Mouse (Mus musculus) heart, embryonic 15.5 days (tissue): ENCODE results near the gene Nme3. TPM values are rescaled to one million over a fixed set of nuclear protein-coding genes. Genes with fewer than 3 reads are reported as not detected.
A peak's percentile ranks its signal among the peaks of the same experiment; 100 is the strongest.
"Not testable (repeated sequence)": the region's sequence is repeated elsewhere in the genome, so short reads cannot be mapped to it uniquely, and the experiment has no call there.

Experiments
- ATAC-seq: fragments of 200-750 bp; cut with Nextera tagmentation; replicated peaks from 2 replicates; pipeline ENCODE4 v1.8.0; 2017; ENCODE audit warnings: low read depth, moderate TSS enrichment; ENCODE audit not compliant: insufficient number of reproducible peaks, insufficient read depth, low FRiP score
- H3K27ac ChIP-seq: fragments of 300-500 bp; sonication (generic); 2 replicates; pipeline ENCODE4 v1.5.1; 2015; ENCODE audit warnings: mild to moderate bottlenecking, inconsistent platforms
- H3K27me3 ChIP-seq: fragments of 300-500 bp; sonication (generic); 2 replicates; pipeline ENCODE4 v1.6.1; 2015; ENCODE audit warnings: inconsistent platforms
- H3K36me3 ChIP-seq: fragments of 300-500 bp; sonication (generic); 2 replicates; pipeline ENCODE4 v1.6.1; 2015; ENCODE audit warnings: mild to moderate bottlenecking, inconsistent platforms
- H3K4me1 ChIP-seq: fragments of 300-500 bp; sonication (generic); replicated peaks from 2 replicates; pipeline ENCODE4 v1.6.1; 2015; ENCODE audit warnings: inconsistent platforms
- H3K4me2 ChIP-seq: fragments of 300-500 bp; sonication (generic); 2 replicates; pipeline ENCODE4 v1.6.1; 2015; ENCODE audit warnings: inconsistent platforms, mild to moderate bottlenecking, moderate library complexity
- H3K4me3 ChIP-seq: fragments of 300-500 bp; sonication (generic); 2 replicates; pipeline ENCODE4 v1.5.1; 2015; ENCODE audit warnings: mild to moderate bottlenecking, inconsistent platforms
- H3K9ac ChIP-seq: fragments of 300-500 bp; sonication (generic); 2 replicates; pipeline ENCODE4 v1.6.1; 2015; ENCODE audit warnings: mild to moderate bottlenecking, inconsistent platforms
- H3K9me3 ChIP-seq: fragments of 300-500 bp; sonication (generic); replicated peaks from 2 replicates; pipeline ENCODE4 v1.6.1; 2016; ENCODE audit warnings: inconsistent platforms
- WGBS: fragments of 180-500 bp; shearing (Covaris S2); methylation state at CpG from one replicate; pipeline ENCODE4 v1.1.7; 2015; ENCODE audit warnings: mixed read lengths; 5-methylcytosine and 5-hydroxymethylcytosine counted together
- polyA plus RNA-seq: library from polyadenylated mRNA; unstranded; fragments of >200 nt; fragmentation: Nextera tagmentation; extraction: Ambion mirVana; gene quantifications from 2 replicates; pipeline ENCODE4 v1.2.1, GENCODE M21; 2015

Gene Nme3
- polyA plus RNA-seq, 1 experiment from 2014 or later: 32.2 TPM

DNA sequence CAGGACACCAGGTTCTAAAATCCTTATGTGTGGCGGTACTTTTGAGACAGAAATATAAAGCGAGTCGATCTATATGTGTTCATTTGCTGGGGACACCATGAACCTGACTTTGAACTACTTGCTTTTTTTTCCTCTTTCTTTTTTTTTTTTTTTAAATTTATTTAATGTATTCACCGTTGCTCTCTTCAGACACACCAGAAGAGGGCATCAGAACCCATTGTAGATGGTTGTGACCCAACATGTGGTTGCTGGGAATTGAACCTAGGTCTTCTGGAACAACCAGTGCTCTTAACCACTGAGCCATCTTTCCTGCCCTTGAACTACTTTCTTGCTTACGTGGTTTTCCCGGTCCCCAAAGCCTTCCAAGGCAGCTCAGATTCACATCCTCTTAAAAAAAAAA is 41.0 kb downstream of the Nme3 start:
- Histone ChIP-seq H3K4me2 (peak overlapping the region; percentile 87), H3K27ac (peak overlapping the region; percentile 87), H3K9ac (peak overlapping the region; percentile 92), H3K4me1 (peaks cover 29% of the 10 kb centered on the region), H3K4me3 (peak overlapping the region; percentile 99), H3K27me3 (no peaks in the 10 kb centered on the region), H3K9me3 (no peaks in the 10 kb centered on the region), H3K36me3 (peaks cover 3% of the 10 kb centered on the region; the same call in 1 of the 2 replicates)
- 46% methylated on average over 6 of the region's 6 CpGs for WGBS
- no peak for ATAC-seq

DNA sequence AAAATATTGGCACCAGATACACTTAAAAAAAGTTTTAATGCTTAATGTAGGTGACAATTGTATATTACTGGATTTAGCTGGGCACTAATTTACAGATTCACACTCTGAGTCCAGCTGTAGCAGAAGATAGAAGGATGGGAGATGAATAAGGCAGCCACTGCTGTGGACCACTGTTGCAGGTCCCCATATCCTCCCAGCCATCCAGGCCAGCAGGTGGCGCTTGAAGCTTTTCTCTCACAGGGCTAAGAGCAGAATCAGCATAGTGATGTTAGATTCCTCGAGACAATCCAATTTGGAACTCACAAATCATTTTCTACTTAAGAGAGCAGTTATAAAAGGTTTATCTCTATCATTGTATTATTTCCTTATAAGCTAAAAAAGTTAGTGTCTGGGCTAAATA is 46.2 kb downstream of the Nme3 start:
- not testable (repeated sequence) for H3K27me3 ChIP-seq, H3K4me1 ChIP-seq, H3K27ac ChIP-seq, ATAC-seq, H3K4me2 ChIP-seq, H3K4me3 ChIP-seq, H3K9me3 ChIP-seq, H3K9ac ChIP-seq
- peaks cover 31% of the 10 kb centered on the region for H3K36me3 ChIP-seq
- 14% methylated on average over 2 of the region's 2 CpGs for WGBS

DNA sequence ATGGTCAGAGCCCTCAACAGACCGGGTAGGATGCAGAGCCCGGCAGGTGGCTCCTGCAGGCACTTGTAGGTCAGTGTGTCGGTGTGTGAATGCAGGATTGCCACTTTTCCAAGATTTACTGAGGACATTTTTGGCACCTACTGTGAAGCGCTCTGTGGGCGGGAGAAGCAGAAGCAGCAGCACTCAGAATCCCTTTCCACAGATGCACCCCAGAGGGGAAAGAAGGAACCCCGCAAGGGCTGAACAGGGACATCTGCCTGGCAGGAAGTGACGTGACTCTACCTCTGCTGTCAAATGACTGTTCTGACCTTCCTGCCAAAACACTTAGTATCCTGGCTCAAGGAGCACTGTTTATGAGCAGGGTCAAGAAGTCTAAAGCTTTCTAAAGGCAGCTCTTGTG is 46.7 kb downstream of the Nme3 start:
- H3K9ac ChIP-seq: no peak overlapping the region
- 88% methylated on average over 7 of the region's 7 CpGs for WGBS
- H3K27me3 ChIP-seq: no peaks in the 10 kb centered on the region
- H3K27ac ChIP-seq: no peak overlapping the region
- H3K4me3 ChIP-seq: no peak overlapping the region
- no peak for ATAC-seq
- no peaks in the 10 kb centered on the region for H3K9me3 ChIP-seq
- H3K36me3 ChIP-seq: peaks cover 37% of the 10 kb centered on the region
- H3K4me2 ChIP-seq: no peak overlapping the region
- H3K4me1 ChIP-seq: no peaks in the 10 kb centered on the region

DNA sequence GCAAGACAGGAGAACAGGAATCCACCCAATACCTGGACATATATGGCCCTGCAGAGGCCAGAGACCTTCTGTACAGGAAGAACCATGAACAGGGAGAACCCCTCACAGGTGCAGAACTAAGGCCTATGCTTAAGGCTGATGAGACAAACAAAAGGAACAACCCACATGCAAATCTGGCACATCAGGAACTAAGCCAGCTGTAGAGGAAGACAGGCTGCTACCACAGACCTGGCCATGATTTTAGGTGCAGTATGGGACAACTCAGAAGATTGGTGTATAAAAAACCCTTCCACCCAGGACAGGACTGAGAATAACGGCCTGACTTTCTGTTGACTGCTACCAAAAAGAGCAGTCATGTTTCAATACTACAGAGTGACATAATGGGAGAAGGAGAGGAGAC is 47.3 kb downstream of the Nme3 start:
- not testable (repeated sequence) for H3K9me3 ChIP-seq, H3K27ac ChIP-seq, H3K9ac ChIP-seq, H3K4me1 ChIP-seq, ATAC-seq, H3K27me3 ChIP-seq, H3K4me3 ChIP-seq, H3K4me2 ChIP-seq
- 75% methylated on average over 1 of the region's 1 CpGs for WGBS
- peaks cover 41% of the 10 kb centered on the region for H3K36me3 ChIP-seq

Other genes starting within 250 kb of the Nme3 start
- gene Slc9a3r2, start 246.2 kb upstream of the Nme3 start, polyA plus RNA-seq: 55.5 and 61.4 TPM in 2 replicates
- gene Npw, start 238.0 kb upstream of the Nme3 start, polyA plus RNA-seq: 0.26 TPM in 1 of 2 replicates, not detected in the other
- 12.5 and 18.1 TPM in 2 replicates for gene Zfp598, start 226.8 kb upstream of the Nme3 start, polyA plus RNA-seq
- 0.44 and 3.0 TPM in 2 replicates for gene Syngr3, start 206.5 kb upstream of the Nme3 start, polyA plus RNA-seq
- 26.3 and 26.8 TPM in 2 replicates for gene Gfer, start 200.3 kb upstream of the Nme3 start, polyA plus RNA-seq
- 0.94 and 1.3 TPM in 2 replicates for gene Noxo1, start 200.3 kb upstream of the Nme3 start, polyA plus RNA-seq
- gene Tbl3, start 188.8 kb upstream of the Nme3 start, polyA plus RNA-seq: 34.4 and 50.9 TPM in 2 replicates
- 0.13 TPM in 1 of 2 replicates, not detected in the other for gene Rnf151, start 178.4 kb upstream of the Nme3 start, polyA plus RNA-seq
- gene Rps2, start 178.4 kb upstream of the Nme3 start, polyA plus RNA-seq: 770 and 917 TPM in 2 replicates
- gene Ndufb10, start 172.0 kb upstream of the Nme3 start, polyA plus RNA-seq: 410 and 528 TPM in 2 replicates
- gene Rpl3l, start 168.7 kb upstream of the Nme3 start, polyA plus RNA-seq: 1.4 and 1.6 TPM in 2 replicates
- gene Msrb1, start 159.9 kb upstream of the Nme3 start, polyA plus RNA-seq: 21.4 and 25.6 TPM in 2 replicates
- 0.33 and 0.37 TPM in 2 replicates for gene Hs3st6, start 143.5 kb upstream of the Nme3 start, polyA plus RNA-seq
- not detected in 2 replicates for gene Meiob, start 92.2 kb upstream of the Nme3 start, polyA plus RNA-seq
- 56.7 TPM in 2 replicates for gene Hagh, start 56.4 kb upstream of the Nme3 start, polyA plus RNA-seq
- 39.8 and 49.1 TPM in 2 replicates for gene Fahd1, start 46.1 kb upstream of the Nme3 start, polyA plus RNA-seq
- 0.19 and 0.23 TPM in 2 replicates for gene Igfals, start 30.5 kb upstream of the Nme3 start, polyA plus RNA-seq
- 28.6 and 42.8 TPM in 2 replicates for gene Nubp2, start 10.2 kb upstream of the Nme3 start, polyA plus RNA-seq
- gene Spsb3, start 9.9 kb upstream of the Nme3 start, polyA plus RNA-seq: 22.7 and 30.6 TPM in 2 replicates
- gene Eme2, start 1.4 kb upstream of the Nme3 start, polyA plus RNA-seq: 16.6 and 21.3 TPM in 2 replicates
- 74.7 and 78.0 TPM in 2 replicates for gene Mrps34, start 1.4 kb upstream of the Nme3 start, polyA plus RNA-seq
- gene Mapk8ip3, start 40.5 kb downstream of the Nme3 start, polyA plus RNA-seq: 23.2 and 28.2 TPM in 2 replicates
- 73.4 and 100 TPM in 2 replicates for gene Jpt2, start 64.2 kb downstream of the Nme3 start, polyA plus RNA-seq
- 4.1 and 6.3 TPM in 2 replicates for gene Cramp1l, start 119.3 kb downstream of the Nme3 start, polyA plus RNA-seq
- gene Ift140, start 119.6 kb downstream of the Nme3 start, polyA plus RNA-seq: 8.9 and 13.3 TPM in 2 replicates
- 23.1 and 24.8 TPM in 2 replicates for gene Tmem204, start 187.1 kb downstream of the Nme3 start, polyA plus RNA-seq
- 22.9 and 33.6 TPM in 2 replicates for gene Telo2, start 219.5 kb downstream of the Nme3 start, polyA plus RNA-seq
- 0.16 and 0.30 TPM in 2 replicates for gene Ptx4, start 224.3 kb downstream of the Nme3 start, polyA plus RNA-seq
- 14.8 and 18.3 TPM in 2 replicates for gene Clcn7, start 236.9 kb downstream of the Nme3 start, polyA plus RNA-seq